Mouse (Mus musculus) liver, embryonic 12.5 days (tissue): Measurements from ENCODE around the gene Aipl1. TPM values are rescaled to one million over a fixed set of nuclear protein-coding genes. Genes with fewer than 3 reads are reported as not detected.

Experiments
- ATAC-seq: fragments of 200-750 bp; cut with Nextera tagmentation; 2 replicates; pipeline ENCODE4 v1.8.0; 2017; ENCODE audit warnings: moderate number of reproducible peaks, mild to moderate bottlenecking, moderate library complexity
- H3K27ac ChIP-seq: fragments of 300-500 bp; sonication (generic); 2 replicates; pipeline ENCODE4 v1.5.1; 2016; ENCODE audit warnings: mild to moderate bottlenecking
- H3K27me3 ChIP-seq: fragments of 300-500 bp; sonication (generic); replicated peaks from 2 replicates; pipeline ENCODE4 v1.6.1; 2016; ENCODE audit warnings: mild to moderate bottlenecking, moderate library complexity
- H3K36me3 ChIP-seq: fragments of 300-500 bp; sonication (generic); 2 replicates; pipeline ENCODE4 v1.6.1; 2016; ENCODE audit warnings: mild to moderate bottlenecking, moderate library complexity
- H3K4me1 ChIP-seq: fragments of 300-500 bp; sonication (generic); 2 replicates; pipeline ENCODE4 v1.6.1; 2016
- H3K4me2 ChIP-seq: fragments of 300-500 bp; sonication (generic); 2 replicates; pipeline ENCODE4 v1.6.1; 2016; ENCODE audit warnings: mild to moderate bottlenecking, moderate library complexity
- H3K4me3 ChIP-seq: fragments of 300-500 bp; sonication (generic); 2 replicates; pipeline ENCODE4 v1.5.1; 2016; ENCODE audit warnings: mild to moderate bottlenecking, moderate library complexity
- H3K9ac ChIP-seq: fragments of 300-500 bp; sonication (generic); 2 replicates; pipeline ENCODE4 v1.6.1; 2016; ENCODE audit warnings: mild to moderate bottlenecking, moderate library complexity
- H3K9me3 ChIP-seq: fragments of 300-500 bp; sonication (generic); replicated peaks from 2 replicates; pipeline ENCODE4 v1.6.1; 2016; ENCODE audit warnings: mild to moderate bottlenecking, moderate library complexity
- WGBS: fragments of 180-500 bp; shearing (Covaris S2); methylation state at CpG from one replicate; pipeline ENCODE4 v1.1.7; 2016; ENCODE audit not compliant: insufficient replicate concordance; 5-methylcytosine and 5-hydroxymethylcytosine counted together
- polyA plus RNA-seq: library from polyadenylated mRNA; unstranded; fragments of >200 nt; fragmentation: Nextera tagmentation; extraction: Ambion mirVana; gene quantifications from 2 replicates; pipeline ENCODE4 v1.2.1, GENCODE M21; 2016

Gene Aipl1
- polyA plus RNA-seq, 1 experiment from 2014 or later, result 0.13 TPM

DNA sequence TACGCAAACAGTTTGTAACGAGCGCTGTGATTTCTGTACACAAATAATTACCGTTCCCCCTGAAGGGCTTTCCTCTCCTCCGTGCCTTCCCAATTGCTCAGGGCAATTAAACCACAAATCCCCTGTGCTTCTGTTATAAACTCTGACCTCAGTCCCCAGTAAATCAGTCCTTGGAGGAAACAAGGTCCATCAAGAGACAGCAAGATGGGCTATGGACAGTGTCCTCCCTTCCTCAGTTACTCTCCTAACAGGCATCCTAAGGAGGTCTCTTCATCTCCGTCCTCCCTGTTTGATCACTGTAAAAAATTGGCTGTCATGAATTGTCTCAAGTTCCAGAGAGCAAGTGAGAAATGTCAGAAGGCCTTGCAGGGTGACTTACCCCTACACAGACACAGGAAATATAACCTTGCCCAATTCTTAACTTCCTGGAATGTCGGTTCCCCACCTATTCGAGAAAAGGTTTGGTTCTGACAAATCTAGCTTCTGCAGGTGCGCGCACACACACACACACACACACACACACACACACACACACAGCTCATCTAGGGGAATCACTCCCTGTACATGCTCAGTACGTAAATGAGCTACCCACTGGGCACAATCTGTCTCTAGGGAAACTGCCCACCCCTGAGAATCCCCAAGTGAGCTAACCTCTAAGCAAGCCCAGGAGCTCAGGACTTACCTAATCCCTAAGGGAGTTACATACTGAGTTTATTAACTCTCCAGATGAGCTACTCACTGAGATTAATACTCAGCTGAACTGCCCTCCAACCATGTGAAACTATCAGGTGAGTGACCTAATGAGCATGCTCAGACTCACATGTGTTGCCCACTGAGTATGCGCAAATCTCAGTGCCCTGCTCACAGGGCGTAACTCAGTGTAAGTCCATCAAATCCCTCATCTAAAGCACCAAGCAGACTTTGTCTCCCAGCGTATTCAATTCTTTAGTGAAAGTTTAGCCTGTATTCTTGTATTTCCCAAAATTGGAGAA, 49.9 kb downstream of the Aipl1 start:
- no peaks in the 10 kb centered on the region for H3K36me3 ChIP-seq
- ATAC-seq, result no peak
- no peaks in the 10 kb centered on the region for H3K4me1 ChIP-seq
- WGBS, result 71% methylated on average over 14 of the region's 14 CpGs
- no peak overlapping the region for H3K27ac ChIP-seq
- no peaks in the 10 kb centered on the region for H3K9me3 ChIP-seq
- no peak overlapping the region for H3K9ac ChIP-seq
- H3K4me3 ChIP-seq, result no peak overlapping the region
- H3K4me2 ChIP-seq, result no peak overlapping the region
- no peaks in the 10 kb centered on the region for H3K27me3 ChIP-seq

DNA sequence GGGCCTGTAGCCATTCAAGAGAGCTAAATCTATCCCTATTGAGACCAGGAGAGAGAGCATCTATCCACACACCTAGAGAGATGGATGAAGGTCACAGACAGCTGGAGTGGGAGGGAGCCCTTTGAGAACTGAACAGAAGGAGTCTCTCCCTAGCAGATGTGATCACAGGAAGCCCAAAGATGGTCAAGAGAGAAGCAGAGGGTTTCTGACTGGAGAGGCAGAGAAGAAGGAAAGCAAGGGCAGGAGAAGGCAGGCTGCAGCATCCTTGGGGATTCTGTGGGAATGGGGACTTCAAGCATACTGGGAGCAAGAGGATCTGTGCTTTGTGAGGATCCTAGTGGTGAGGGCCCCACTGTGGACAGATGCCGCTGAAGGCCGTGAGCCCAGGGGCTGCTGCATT, 51.5 kb downstream of the Aipl1 start:
- WGBS, result 63% methylated on average over 2 of the region's 2 CpGs
- H3K4me1 ChIP-seq, result no peaks in the 10 kb centered on the region
- ATAC-seq, result no peak
- no peaks in the 10 kb centered on the region for H3K27me3 ChIP-seq
- no peaks in the 10 kb centered on the region for H3K36me3 ChIP-seq
- H3K27ac ChIP-seq, result no peak overlapping the region
- no peaks in the 10 kb centered on the region for H3K9me3 ChIP-seq
- no peak overlapping the region for H3K9ac ChIP-seq
- H3K4me2 ChIP-seq, result no peak overlapping the region
- H3K4me3 ChIP-seq, result no peak overlapping the region

DNA sequence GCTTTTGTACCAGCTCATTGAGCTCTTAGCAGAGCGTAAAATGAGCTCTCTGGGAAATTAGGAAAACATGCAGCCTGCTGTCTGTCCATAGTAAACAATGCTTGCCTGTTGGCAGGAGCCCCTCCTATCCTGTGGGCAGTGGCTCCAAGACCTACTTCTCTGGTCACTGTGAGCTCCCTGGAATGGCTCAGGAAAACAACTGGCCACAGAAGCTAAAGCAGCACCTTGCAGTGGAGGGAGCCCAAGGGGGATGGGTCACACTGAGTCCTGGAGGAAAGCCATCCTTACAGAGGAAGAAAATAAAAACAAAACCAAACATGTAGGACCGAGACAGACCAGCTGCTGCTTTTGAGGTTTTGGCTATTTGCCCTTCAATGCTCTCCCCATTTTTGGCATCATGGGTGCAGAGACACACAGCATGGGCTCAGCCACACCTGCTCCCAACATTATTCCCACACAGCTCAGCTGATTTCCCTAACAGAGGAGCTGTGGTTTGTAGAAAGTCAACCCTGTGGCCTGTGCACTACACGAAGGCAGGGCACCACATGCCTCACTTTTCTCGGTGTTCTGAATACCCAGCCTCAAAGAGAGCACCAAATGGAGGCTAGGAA, 52.1 kb downstream of the Aipl1 start:
- whole genome bisulfite sequencing, result 41% methylated on average over 4 of the region's 4 CpGs
- no peaks in the 10 kb centered on the region for H3K27me3 ChIP-seq
- no peaks in the 10 kb centered on the region for H3K9me3 ChIP-seq
- no peak for ATAC-seq
- H3K9ac ChIP-seq, result no peak overlapping the region
- H3K4me2 ChIP-seq, result no peak overlapping the region
- no peaks in the 10 kb centered on the region for H3K36me3 ChIP-seq
- H3K27ac ChIP-seq, result no peak overlapping the region
- H3K4me1 ChIP-seq, result no peaks in the 10 kb centered on the region
- H3K4me3 ChIP-seq, result no peak overlapping the region

DNA sequence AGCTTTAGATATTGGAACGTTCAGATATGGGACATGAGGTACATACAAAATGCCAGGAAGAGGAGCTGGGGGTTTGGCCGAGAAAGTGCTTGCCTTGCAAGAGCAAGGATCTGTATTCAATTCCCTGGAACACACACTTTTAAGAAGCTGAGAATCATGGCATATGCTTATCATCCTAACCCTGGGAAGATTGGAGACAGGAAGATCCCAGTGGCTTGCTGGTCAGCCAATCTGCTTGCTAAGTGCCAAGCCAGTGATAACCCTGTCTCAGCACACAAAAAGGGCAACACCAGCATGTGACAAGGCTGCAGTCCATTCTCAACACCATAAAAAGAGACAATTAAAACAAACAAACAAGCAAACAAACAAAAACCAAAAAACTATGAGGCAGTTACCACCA, 53.2 kb downstream of the Aipl1 start:
- ATAC-seq, result no peak
- WGBS, result 60% methylated on average over 2 of the region's 2 CpGs
- Histone ChIP-seq H3K36me3 (no peaks in the 10 kb centered on the region), H3K27ac (no peak overlapping the region), H3K4me1 (no peaks in the 10 kb centered on the region), H3K4me3 (no peak overlapping the region), H3K9ac (no peak overlapping the region), H3K27me3 (no peaks in the 10 kb centered on the region), H3K9me3 (no peaks in the 10 kb centered on the region), H3K4me2 (no peak overlapping the region)

Other genes with a start within 250 kb of the Aipl1 start
- 43.2 and 44.2 TPM in 2 replicates for gene Pimreg, start 4.5 kb upstream of the Aipl1 start, polyA plus RNA-seq
- 0.18 and 0.19 TPM in 2 replicates for gene Pitpnm3, start 98.3 kb upstream of the Aipl1 start, polyA plus RNA-seq
- gene Gm43951, start 169.3 kb upstream of the Aipl1 start, polyA plus RNA-seq, result 0.05 and 0.07 TPM in 2 replicates
- 5.3 and 7.6 TPM in 2 replicates for gene 4933427D14Rik, start 169.9 kb upstream of the Aipl1 start, polyA plus RNA-seq
- gene Txndc17, start 170.0 kb upstream of the Aipl1 start, polyA plus RNA-seq, result 95.4 and 96.6 TPM in 2 replicates
- 15.0 and 16.7 TPM in 2 replicates for gene Med31, start 178.1 kb upstream of the Aipl1 start, polyA plus RNA-seq
- not detected in 2 replicates for gene Slc13a5, start 229.7 kb upstream of the Aipl1 start, polyA plus RNA-seq